ENCODE assay signal across 8 mouse cellular contexts in genomic region chr13:48497693-48498221, GRCm38 (mm10). TPM values are rescaled to one million over a fixed set of nuclear protein-coding genes. Genes with fewer than 3 reads are reported as not detected.
A peak's percentile ranks its signal among the peaks of the same experiment; 100 is the strongest.
DNase-seq lines count a peak whose midpoint lies in the region; ATAC-seq and TF ChIP-seq lines count a peak whose summit lies in the region.

No protein-coding gene starts in this region.

- no peak for DNase-seq in Patski (ENCODE audit: low read depth, low spot score)
- peak; percentile 29 for DNase-seq in cerebellum, adult 11 months
- peak; percentile 89 for DNase-seq in forebrain, embryonic 14.5 days (ENCODE audit: low spot score)
- peak; percentile 81 for DNase-seq in hindbrain, embryonic 10.5 days (ENCODE audit: low spot score)
- DNase-seq in layer of hippocampus, adult 2 months (ENCODE audit: low spot score in 2 of 2) = peak; percentile 75 to 78
- DNase-seq in lung, adult 2 months = peak; percentile 60
- peak; percentile 83 for DNase-seq in retina, embryonic 14.5 days (ENCODE audit: low spot score)

- POLR2A ChIA-PET in Patski (lab: Charles Lee) = no interaction called here

- peaks cover 5% of the 10 kb centered on the region for H3K9me3 ChIP-seq in forebrain, embryonic 14.5 days (replicated peaks; ENCODE audit: control insufficient read depth, low read length)
- peaks cover 10% of the 10 kb centered on the region; the same call in 1 of the 2 replicates for H3K9me3 ChIP-seq in hindbrain, embryonic 10.5 days

- H3K9ac ChIP-seq in forebrain, embryonic 14.5 days (ENCODE audit: low read length) = no peak overlapping the region

- H3K4me3 ChIP-seq in forebrain, embryonic 14.5 days (ENCODE audit: low read depth, low read length) = peak overlapping the region; percentile 12
- peak overlapping the region; percentile 49 for H3K4me3 ChIP-seq in hindbrain, embryonic 10.5 days
- peak overlapping the region; percentile 47; the same call in 1 of the 2 replicates for H3K4me3 ChIP-seq in layer of hippocampus, adult 2 months
- H3K4me3 ChIP-seq in lung, adult 2 months (replicated peaks; ENCODE audit: extremely low read depth, low read depth, low read length) = no peak overlapping the region

- peaks cover 3% of the 10 kb centered on the region; the same call in 1 of the 2 replicates for H3K4me1 ChIP-seq in forebrain, embryonic 14.5 days (ENCODE audit: control insufficient read depth, insufficient read depth, low read length)
- H3K4me1 ChIP-seq in hindbrain, embryonic 10.5 days (replicated peaks) = peaks cover 10% of the 10 kb centered on the region
- no peaks in the 10 kb centered on the region; the same call in 1 of the 2 replicates for H3K4me1 ChIP-seq in lung, adult 2 months (ENCODE audit: control insufficient read depth, insufficient read depth, low read length)

- in situ Hi-C loops in Patski (cut with MboI; ENCODE audit: low pct_unique_long_range_greater_than_20kb) = no loop called here

- H3K27ac ChIP-seq in forebrain, embryonic 14.5 days (ENCODE audit: low read depth, low read length) = no peak overlapping the region
- no peak overlapping the region for H3K27ac ChIP-seq in hindbrain, embryonic 10.5 days
- peak overlapping the region; percentile 56; the same call in 1 of the 2 replicates for H3K27ac ChIP-seq in layer of hippocampus, adult 2 months

- CTCF ChIA-PET in Patski (lab: Charles Lee) = interaction anchor here (0.9 to 1.4 kb wide), 4 partner anchors 8 to 14 kb away, joined by 3 to 5 read pairs (median 4); no protein-coding TSS in a partner anchor

- WGBS in forebrain, embryonic 14.5 days = 3% methylated on average over 15 of the region's 15 CpGs
- WGBS in hindbrain, embryonic 10.5 days = 11% methylated on average over 15 of the region's 15 CpGs
- WGBS in lung, adult 2 months = 43% methylated on average over 15 of the region's 15 CpGs

- peak overlapping the region; percentile 35 for H3K4me2 ChIP-seq in forebrain, embryonic 14.5 days (ENCODE audit: low read length)

- H3K36me3 ChIP-seq in forebrain, embryonic 14.5 days (ENCODE audit: control insufficient read depth, insufficient read depth, low read length) = peaks cover 17% of the 10 kb centered on the region
- H3K36me3 ChIP-seq in hindbrain, embryonic 10.5 days = peaks cover 40% of the 10 kb centered on the region

- TF ChIP-seq CTCF in Patski (IDR thresholded peaks at IDR 0.05) = peak; percentile 84
- TF ChIP-seq CTCF in layer of hippocampus, adult 2 months (conservative IDR thresholded peaks at IDR 0.05) = peak; percentile 92
- peak; percentile 81 for TF ChIP-seq CTCF in lung, adult 2 months (IDR thresholded peaks at IDR 0.05; ENCODE audit: insufficient read depth, low read length)

- ATAC-seq in Patski = no peak
- peak; percentile 99 for ATAC-seq in forebrain, embryonic 14.5 days
- ATAC-seq in megakaryocyte, adult 5-6 weeks (ENCODE audit: poor library complexity, severe bottlenecking) = no peak

- H3K27me3 ChIP-seq in Patski = no peaks in the 10 kb centered on the region
- no peaks in the 10 kb centered on the region for H3K27me3 ChIP-seq in forebrain, embryonic 14.5 days (replicated peaks; ENCODE audit: control insufficient read depth, insufficient read depth, low read length)
- H3K27me3 ChIP-seq in hindbrain, embryonic 10.5 days (ENCODE audit: insufficient read depth, poor library complexity, severe bottlenecking) = no peaks in the 10 kb centered on the region

- no peak for TF ChIP-seq POLR2A in lung, adult 2 months (IDR thresholded peaks at IDR 0.05; ENCODE audit: borderline replicate concordance, extremely low read depth, low read depth, low read length)

RNA-seq across cellular contexts. Expression of gene Zfp169, which starts 15.5 kb away (rescaled TPM):
- polyA plus RNA-seq in Patski (2021) = 5.6 TPM
- polyA plus RNA-seq in forebrain, embryonic 14.5 days (2014; fragmentation: Nextera tagmentation; extraction: Ambion mirVana) = 6.0 and 7.8 TPM in 2 replicates
- 4.4 and 4.9 TPM in 2 replicates for polyA plus RNA-seq in hindbrain, embryonic 10.5 days (2016; fragmentation: Nextera tagmentation; extraction: Ambion mirVana)
- 10 to 100 TPM; 21.5 to 24.7 TPM for total RNA-seq in layer of hippocampus, adult 2 months (2021)
- polyA plus RNA-seq in lung, adult 2 months (2012; rRNA removed) = 7.7 and 8.9 TPM in 2 replicates
- 8.1 and 10.7 TPM in 2 replicates for total RNA-seq in megakaryocyte, adult 5-6 weeks (2015)
- total RNA-seq in megakaryocyte, adult 5-6 weeks (2017) = 10.0 and 11.1 TPM in 2 replicates

RNA-seq across cellular contexts. Expression of gene A830005F24Rik, which starts 15.6 kb away (rescaled TPM):
- 1.8 TPM for polyA plus RNA-seq in Patski (2021)
- polyA plus RNA-seq in forebrain, embryonic 14.5 days (2014; fragmentation: Nextera tagmentation; extraction: Ambion mirVana) = 2.8 and 3.4 TPM in 2 replicates
- 2.6 and 2.8 TPM in 2 replicates for polyA plus RNA-seq in hindbrain, embryonic 10.5 days (2016; fragmentation: Nextera tagmentation; extraction: Ambion mirVana)
- 1 to 10 TPM; 2.2 to 2.5 TPM for total RNA-seq in layer of hippocampus, adult 2 months (2021)
- not detected in 2 replicates for polyA plus RNA-seq in lung, adult 2 months (2012; rRNA removed)
- total RNA-seq in megakaryocyte, adult 5-6 weeks (2015) = not detected in 2 replicates
- total RNA-seq in megakaryocyte, adult 5-6 weeks (2017) = not detected in 2 replicates
